Mouse (Mus musculus) liver, embryonic 13.5 days (tissue): ENCODE results near the gene Cc2d2b. TPM values are rescaled to one million over a fixed set of nuclear protein-coding genes. Genes with fewer than 3 reads are reported as not detected.

ENCODE experiments used
- ATAC-seq: fragments of 200-750 bp; cut with Nextera tagmentation; 2 replicates; pipeline ENCODE4 v1.8.0; 2017; ENCODE audit warnings: low read depth, mild to moderate bottlenecking, moderate number of reproducible peaks, moderate library complexity
- DNase-seq: peaks from one replicate; pipeline ENCODE4 v3.0.0; 2022
- H3K27ac ChIP-seq: fragments of 300-500 bp; sonication (generic); 2 replicates; pipeline ENCODE4 v1.5.1; 2015; ENCODE audit warnings: moderate library complexity, mild to moderate bottlenecking, inconsistent platforms
- H3K27me3 ChIP-seq: fragments of 300-500 bp; sonication (generic); 2 replicates; pipeline ENCODE4 v1.6.1; 2015; ENCODE audit warnings: mild to moderate bottlenecking, inconsistent platforms
- H3K36me3 ChIP-seq: fragments of 300-500 bp; sonication (generic); 2 replicates; pipeline ENCODE4 v1.6.1; 2015; ENCODE audit warnings: mild to moderate bottlenecking, inconsistent platforms
- H3K4me1 ChIP-seq: fragments of 300-500 bp; sonication (generic); replicated peaks from 2 replicates; pipeline ENCODE4 v1.6.1; 2015; ENCODE audit warnings: inconsistent platforms
- H3K4me2 ChIP-seq: fragments of 300-500 bp; sonication (generic); 2 replicates; pipeline ENCODE4 v1.6.1; 2015; ENCODE audit warnings: inconsistent platforms, mild to moderate bottlenecking, moderate library complexity
- H3K4me3 ChIP-seq: fragments of 300-500 bp; sonication (generic); replicated peaks from 2 replicates; pipeline ENCODE4 v1.5.1; 2015; ENCODE audit warnings: mild to moderate bottlenecking, inconsistent platforms
- H3K9ac ChIP-seq: fragments of 300-500 bp; sonication (generic); 2 replicates; pipeline ENCODE4 v1.6.1; 2015; ENCODE audit warnings: mild to moderate bottlenecking, inconsistent platforms
- H3K9me3 ChIP-seq: fragments of 300-500 bp; sonication (generic); replicated peaks from 2 replicates; pipeline ENCODE4 v1.6.1; 2016; ENCODE audit warnings: inconsistent platforms
- WGBS: fragments of 180-500 bp; shearing (Covaris S2); methylation state at CpG from one replicate; pipeline ENCODE4 v1.1.7; 2015; ENCODE audit not compliant: insufficient replicate concordance; 5-methylcytosine and 5-hydroxymethylcytosine counted together
- polyA plus RNA-seq: library from polyadenylated mRNA; unstranded; fragments of >200 nt; fragmentation: Nextera tagmentation; extraction: Ambion mirVana; gene quantifications from 2 replicates; pipeline ENCODE4 v1.2.1, GENCODE M21; 2015

Cc2d2b gene
- polyA plus RNA-seq, 1 experiment from 2014 or later = 1.3 TPM

GRCm38 (mm10) chr19:40726614-40727013 is 21.9 kb upstream of the Cc2d2b start:
- H3K36me3 ChIP-seq = no peaks in the 10 kb centered on the region
- no peaks in the 10 kb centered on the region for H3K27me3 ChIP-seq
- no peaks in the 10 kb centered on the region for H3K9me3 ChIP-seq
- no peak overlapping the region for H3K27ac ChIP-seq
- ATAC-seq (no peak), DNase-seq (no peak)
- no peak overlapping the region for H3K4me2 ChIP-seq
- WGBS = 50% methylated on average over 2 of the region's 2 CpGs
- H3K4me1 ChIP-seq = no peaks in the 10 kb centered on the region; the same call in 1 of the 2 replicates
- H3K4me3 ChIP-seq = no peak overlapping the region
- H3K9ac ChIP-seq = no peak overlapping the region

GRCm38 (mm10) chr19:40728213-40728612 is 20.3 kb upstream of the Cc2d2b start:
- Histone ChIP-seq H3K9me3 (no peaks in the 10 kb centered on the region), H3K4me1 (no peaks in the 10 kb centered on the region; the same call in 1 of the 2 replicates), H3K4me2 (no peak overlapping the region), H3K36me3 (no peaks in the 10 kb centered on the region), H3K4me3 (no peak overlapping the region), H3K27ac (no peak overlapping the region), H3K27me3 (no peaks in the 10 kb centered on the region), H3K9ac (no peak overlapping the region)
- no peak for DNase-seq
- 64% methylated on average over 4 of the region's 4 CpGs for WGBS
- ATAC-seq = no peak

GRCm38 (mm10) chr19:40728732-40729420 is 19.7 kb upstream of the Cc2d2b start:
- DNase-seq (no peak), ATAC-seq (no peak)
- H3K4me2 ChIP-seq = no peak overlapping the region
- H3K9me3 ChIP-seq = no peaks in the 10 kb centered on the region
- no peaks in the 10 kb centered on the region; the same call in 1 of the 2 replicates for H3K4me1 ChIP-seq
- H3K27me3 ChIP-seq = no peaks in the 10 kb centered on the region
- 24% methylated on average over 12 of the region's 12 CpGs for WGBS
- H3K9ac ChIP-seq = no peak overlapping the region; the same call in 1 of the 2 replicates
- no peak overlapping the region for H3K27ac ChIP-seq
- H3K36me3 ChIP-seq = no peaks in the 10 kb centered on the region
- H3K4me3 ChIP-seq = no peak overlapping the region

- Histone ChIP-seq H3K4me3 (no peak overlapping the region), H3K9ac (no peak overlapping the region), H3K36me3 (no peaks in the 10 kb centered on the region), H3K27ac (no peak overlapping the region), H3K4me2 (no peak overlapping the region), H3K9me3 (no peaks in the 10 kb centered on the region), H3K4me1 (no peaks in the 10 kb centered on the region; the same call in 1 of the 2 replicates), H3K27me3 (no peaks in the 10 kb centered on the region)
- WGBS = 59% methylated on average over 10 of the region's 10 CpGs
- ATAC-seq (no peak), DNase-seq (no peak)
Measured at GRCm38 (mm10) chr19:40733409-40733808, 15.1 kb upstream of the Cc2d2b start.

- no peaks in the 10 kb centered on the region for H3K36me3 ChIP-seq
- peaks cover 1% of the 10 kb centered on the region; the same call in 1 of the 2 replicates for H3K4me1 ChIP-seq
- no peak overlapping the region for H3K4me3 ChIP-seq
- H3K27me3 ChIP-seq = no peaks in the 10 kb centered on the region
- H3K9me3 ChIP-seq = no peaks in the 10 kb centered on the region
- WGBS = 62% methylated on average over 4 of the region's 4 CpGs
- no peak overlapping the region for H3K9ac ChIP-seq
- no peak overlapping the region for H3K27ac ChIP-seq
- no peak overlapping the region for H3K4me2 ChIP-seq
- DNase-seq (no peak), ATAC-seq (no peak)
Measured at GRCm38 (mm10) chr19:40733849-40734248, 14.7 kb upstream of the Cc2d2b start.

GRCm38 (mm10) chr19:40736680-40737512 is 11.7 kb upstream of the Cc2d2b start:
- Histone ChIP-seq H3K36me3 (no peaks in the 10 kb centered on the region), H3K9ac (no peak overlapping the region), H3K27ac (no peak overlapping the region), H3K4me2 (peak overlapping the region; percentile 40; the same call in 1 of the 2 replicates), H3K9me3 (no peaks in the 10 kb centered on the region), H3K27me3 (no peaks in the 10 kb centered on the region), H3K4me3 (no peak overlapping the region), H3K4me1 (0 out of 2 replicates have a peak, but pooled peaks cover 3% of the 10 kb centered on the region)
- ATAC-seq (no peak), DNase-seq (peak; percentile 36)
- WGBS = 24% methylated on average over 17 of the region's 17 CpGs

GRCm38 (mm10) chr19:40737613-40738012 is 10.9 kb upstream of the Cc2d2b start:
- H3K27me3 ChIP-seq = no peaks in the 10 kb centered on the region
- no peak overlapping the region for H3K9ac ChIP-seq
- peak overlapping the region; percentile 40; the same call in 1 of the 2 replicates for H3K4me2 ChIP-seq
- H3K4me3 ChIP-seq = no peak overlapping the region
- 73% methylated on average over 5 of the region's 5 CpGs for WGBS
- no peaks in the 10 kb centered on the region for H3K9me3 ChIP-seq
- no peak overlapping the region for H3K27ac ChIP-seq
- no peaks in the 10 kb centered on the region for H3K36me3 ChIP-seq
- H3K4me1 ChIP-seq = 0 out of 2 replicates have a peak, but pooled peaks cover 3% of the 10 kb centered on the region
- DNase-seq (no peak), ATAC-seq (no peak)

- H3K9ac ChIP-seq = no peak overlapping the region
- WGBS = 66% methylated on average over 13 of the region's 13 CpGs
- H3K4me3 ChIP-seq = no peak overlapping the region
- ATAC-seq = peak; percentile 43; the same call in 1 of the 2 replicates
- no peaks in the 10 kb centered on the region for H3K27me3 ChIP-seq
- no peaks in the 10 kb centered on the region for H3K36me3 ChIP-seq
- no peak overlapping the region for H3K4me2 ChIP-seq
- no peaks in the 10 kb centered on the region for H3K9me3 ChIP-seq
- no peak overlapping the region for H3K27ac ChIP-seq
- DNase-seq = no peak
- 0 out of 2 replicates have a peak, but pooled peaks cover 3% of the 10 kb centered on the region for H3K4me1 ChIP-seq
Measured at GRCm38 (mm10) chr19:40738683-40739324, 9.7 kb upstream of the Cc2d2b start.

- Histone ChIP-seq H3K4me2 (no peak overlapping the region), H3K27ac (no peak overlapping the region), H3K4me3 (no peak overlapping the region), H3K9me3 (no peaks in the 10 kb centered on the region), H3K4me1 (no peaks in the 10 kb centered on the region), H3K36me3 (no peaks in the 10 kb centered on the region), H3K27me3 (no peaks in the 10 kb centered on the region), H3K9ac (no peak overlapping the region)
- ATAC-seq = no peak
- 41% methylated on average over 4 of the region's 4 CpGs for WGBS
- DNase-seq = no peak
Measured at GRCm38 (mm10) chr19:40746603-40747002, 1.9 kb upstream of the Cc2d2b start.

- peak; percentile 54 for DNase-seq
- H3K4me3 ChIP-seq = no peak overlapping the region
- 67% methylated on average over 2 of the region's 2 CpGs for WGBS
Measured at GRCm38 (mm10) chr19:40754311-40754710, 5.8 kb downstream of the Cc2d2b start.

GRCm38 (mm10) chr19:40760071-40760470 is 11.5 kb downstream of the Cc2d2b start:
- Histone ChIP-seq H3K4me1 (peaks cover 35% of the 10 kb centered on the region), H3K4me2 (no peak overlapping the region), H3K36me3 (peaks cover 5% of the 10 kb centered on the region; the same call in 1 of the 2 replicates), H3K27ac (no peak overlapping the region), H3K4me3 (no peak overlapping the region), H3K9ac (no peak overlapping the region), H3K27me3 (no peaks in the 10 kb centered on the region), H3K9me3 (no peaks in the 10 kb centered on the region)
- DNase-seq (no peak), ATAC-seq (no peak)
- 77% methylated on average over 2 of the region's 2 CpGs for WGBS

More at GRCm38 (mm10) chr19:40754311-40754710, 5.8 kb downstream of the Cc2d2b start:
- no peak for ATAC-seq
- Histone ChIP-seq H3K9me3 (no peaks in the 10 kb centered on the region), H3K9ac (no peak overlapping the region), H3K27me3 (no peaks in the 10 kb centered on the region), H3K36me3 (no peaks in the 10 kb centered on the region), H3K27ac (no peak overlapping the region), H3K4me2 (no peak overlapping the region), H3K4me1 (peaks cover 11% of the 10 kb centered on the region)
